Mouse (Mus musculus) embryonic facial prominence, embryonic 14.5 days (tissue): Measurements from ENCODE around the gene Ube2b. TPM values are rescaled to one million over a fixed set of nuclear protein-coding genes. Genes with fewer than 3 reads are reported as not detected.
A peak's percentile ranks its signal among the peaks of the same experiment; 100 is the strongest.

Experiments
- ATAC-seq: fragments of 200-750 bp; cut with Nextera tagmentation; 2 replicates; pipeline ENCODE4 v1.8.0; 2017; ENCODE audit warnings: low read depth, moderate number of reproducible peaks, moderate TSS enrichment
- DNase-seq: peaks from one replicate; pipeline ENCODE4 v3.0.0-alpha.2; 2015; ENCODE audit warnings: low spot score
- H3K27ac ChIP-seq: fragments of 300-500 bp; sonication (generic); replicated peaks from 2 replicates; pipeline ENCODE4 v1.5.1; 2014; ENCODE audit warnings: low read depth, mild to moderate bottlenecking, low read length, moderate library complexity
- H3K27me3 ChIP-seq: fragments of 300-500 bp; sonication (generic); replicated peaks from 2 replicates; pipeline ENCODE4 v1.6.1; 2014; ENCODE audit warnings: low read length; ENCODE audit not compliant: control insufficient read depth, insufficient read depth
- H3K36me3 ChIP-seq: fragments of 300-500 bp; sonication (generic); 2 replicates; pipeline ENCODE4 v1.6.1; 2014; ENCODE audit warnings: low read length, mixed read lengths; ENCODE audit not compliant: control insufficient read depth, insufficient read depth
- H3K4me1 ChIP-seq: fragments of 300-500 bp; sonication (generic); 2 replicates; pipeline ENCODE4 v1.6.1; 2014; ENCODE audit warnings: antibody characterized with exemption, low read length; ENCODE audit not compliant: control insufficient read depth, insufficient read depth
- H3K4me2 ChIP-seq: fragments of 300-500 bp; sonication (generic); 2 replicates; pipeline ENCODE4 v1.6.1; 2014; ENCODE audit warnings: low read depth, mild to moderate bottlenecking, low read length, moderate library complexity, mixed read lengths
- H3K4me3 ChIP-seq: fragments of 300-500 bp; sonication (generic); 2 replicates; pipeline ENCODE4 v1.5.1; 2014; ENCODE audit warnings: low read depth, mild to moderate bottlenecking, low read length
- H3K9ac ChIP-seq: fragments of 300-500 bp; sonication (generic); 2 replicates; pipeline ENCODE4 v1.6.1; 2014; ENCODE audit warnings: low read depth, mild to moderate bottlenecking, low read length, moderate library complexity, mixed read lengths
- H3K9me3 ChIP-seq: fragments of 300-500 bp; sonication (generic); 2 replicates; pipeline ENCODE4 v1.6.1; 2016; ENCODE audit warnings: low read length; ENCODE audit not compliant: control insufficient read depth
- WGBS: fragments of 180-500 bp; shearing (Covaris S2); extraction: QIAGEN DNeasy Blood & Tissue Kit; methylation state at CpG from one replicate; pipeline ENCODE4 v1.1.7; 2014; 5-methylcytosine and 5-hydroxymethylcytosine counted together
- polyA plus RNA-seq: library from polyadenylated mRNA; unstranded; fragments of >200 nt; fragmentation: Nextera tagmentation; extraction: Ambion mirVana; gene quantifications from 2 replicates; pipeline ENCODE4 v1.2.1, GENCODE M21; 2014

Gene Ube2b
- polyA plus RNA-seq, 1 experiment from 2014 or later: 165 TPM

- Histone ChIP-seq H3K27ac (no peak overlapping the region), H3K9me3 (no peaks in the 10 kb centered on the region), H3K9ac (no peak overlapping the region), H3K36me3 (no peaks in the 10 kb centered on the region), H3K27me3 (no peaks in the 10 kb centered on the region), H3K4me1 (no peaks in the 10 kb centered on the region), H3K4me3 (no peak overlapping the region), H3K4me2 (no peak overlapping the region)
- 61% methylated on average over 11 of the region's 11 CpGs for WGBS
- DNase-seq (peak; percentile 47), ATAC-seq (no peak)
Observed at GRCm38 (mm10) chr11:51960967-51961471, 39.5 kb downstream of the Ube2b start.

- ATAC-seq (no peak), DNase-seq (no peak)
- H3K36me3 ChIP-seq: no peaks in the 10 kb centered on the region
- no peak overlapping the region for H3K27ac ChIP-seq
- H3K4me2 ChIP-seq: no peak overlapping the region
- 87% methylated on average over 4 of the region's 4 CpGs for WGBS
- no peak overlapping the region for H3K4me3 ChIP-seq
- H3K9ac ChIP-seq: no peak overlapping the region
- H3K4me1 ChIP-seq: no peaks in the 10 kb centered on the region
- no peaks in the 10 kb centered on the region for H3K27me3 ChIP-seq
- no peaks in the 10 kb centered on the region for H3K9me3 ChIP-seq
Observed at GRCm38 (mm10) chr11:51960061-51960460, 40.5 kb downstream of the Ube2b start.

- no peak overlapping the region for H3K9ac ChIP-seq
- no peaks in the 10 kb centered on the region for H3K4me1 ChIP-seq
- H3K27me3 ChIP-seq: no peaks in the 10 kb centered on the region
- H3K4me3 ChIP-seq: no peak overlapping the region
- no peak overlapping the region for H3K4me2 ChIP-seq
- no peaks in the 10 kb centered on the region for H3K9me3 ChIP-seq
- ATAC-seq: no peak
- 71% methylated on average over 5 of the region's 5 CpGs for WGBS
- no peak for DNase-seq
- H3K36me3 ChIP-seq: no peaks in the 10 kb centered on the region
- H3K27ac ChIP-seq: no peak overlapping the region
Observed at GRCm38 (mm10) chr11:51959511-51959910, 41.1 kb downstream of the Ube2b start.

- Histone ChIP-seq H3K27ac (no peak overlapping the region), H3K9me3 (no peaks in the 10 kb centered on the region), H3K4me1 (no peaks in the 10 kb centered on the region), H3K36me3 (no peaks in the 10 kb centered on the region), H3K9ac (no peak overlapping the region), H3K4me3 (no peak overlapping the region), H3K4me2 (no peak overlapping the region), H3K27me3 (no peaks in the 10 kb centered on the region)
- DNase-seq (no peak), ATAC-seq (no peak)
- WGBS: 89% methylated on average over 4 of the region's 4 CpGs
Observed at GRCm38 (mm10) chr11:51957760-51958159, 42.8 kb downstream of the Ube2b start.

- 64% methylated on average over 9 of the region's 9 CpGs for WGBS
- H3K4me2 ChIP-seq: no peak overlapping the region
- no peak for DNase-seq
- H3K4me1 ChIP-seq: no peaks in the 10 kb centered on the region
- H3K9ac ChIP-seq: no peak overlapping the region
- H3K9me3 ChIP-seq: no peaks in the 10 kb centered on the region
- no peaks in the 10 kb centered on the region for H3K36me3 ChIP-seq
- H3K27me3 ChIP-seq: no peaks in the 10 kb centered on the region
- no peak overlapping the region for H3K4me3 ChIP-seq
- H3K27ac ChIP-seq: no peak overlapping the region
- no peak for ATAC-seq
Observed at GRCm38 (mm10) chr11:51956112-51956511, 44.5 kb downstream of the Ube2b start.

GRCm38 (mm10) chr11:51951861-51952420, 48.6 kb downstream of the Ube2b start:
- Histone ChIP-seq H3K27me3 (no peaks in the 10 kb centered on the region), H3K4me1 (no peaks in the 10 kb centered on the region), H3K9ac (no peak overlapping the region), H3K27ac (no peak overlapping the region), H3K36me3 (no peaks in the 10 kb centered on the region), H3K4me3 (no peak overlapping the region), H3K9me3 (no peaks in the 10 kb centered on the region), H3K4me2 (no peak overlapping the region)
- no peak for DNase-seq
- WGBS: 57% methylated on average over 5 of the region's 5 CpGs
- ATAC-seq: no peak

GRCm38 (mm10) chr11:51949919-51950318, 50.6 kb downstream of the Ube2b start:
- ATAC-seq (no peak), DNase-seq (no peak)
- Histone ChIP-seq H3K9me3 (no peaks in the 10 kb centered on the region), H3K36me3 (no peaks in the 10 kb centered on the region), H3K4me1 (no peaks in the 10 kb centered on the region), H3K4me2 (no peak overlapping the region), H3K9ac (no peak overlapping the region), H3K27me3 (no peaks in the 10 kb centered on the region), H3K4me3 (no peak overlapping the region), H3K27ac (no peak overlapping the region)
- 91% methylated on average over 9 of the region's 9 CpGs for WGBS

- Histone ChIP-seq H3K9me3 (no peaks in the 10 kb centered on the region), H3K9ac (no peak overlapping the region), H3K27ac (no peak overlapping the region), H3K4me3 (no peak overlapping the region), H3K27me3 (no peaks in the 10 kb centered on the region), H3K36me3 (no peaks in the 10 kb centered on the region), H3K4me2 (no peak overlapping the region), H3K4me1 (no peaks in the 10 kb centered on the region)
- 72% methylated on average over 9 of the region's 9 CpGs for WGBS
- no peak for DNase-seq
- ATAC-seq: no peak
Observed at GRCm38 (mm10) chr11:51949155-51949840, 51.3 kb downstream of the Ube2b start.

GRCm38 (mm10) chr11:51946144-51946543, 54.4 kb downstream of the Ube2b start:
- DNase-seq (no peak), ATAC-seq (no peak)
- H3K27me3 ChIP-seq: no peaks in the 10 kb centered on the region
- H3K9ac ChIP-seq: no peak overlapping the region
- no peaks in the 10 kb centered on the region for H3K9me3 ChIP-seq
- 74% methylated on average over 6 of the region's 6 CpGs for WGBS
- no peak overlapping the region for H3K27ac ChIP-seq
- H3K4me2 ChIP-seq: no peak overlapping the region
- peaks cover 8% of the 10 kb centered on the region for H3K4me1 ChIP-seq
- H3K4me3 ChIP-seq: no peak overlapping the region
- H3K36me3 ChIP-seq: no peaks in the 10 kb centered on the region
